Mouse (Mus musculus) lung, postnatal 0 days (tissue): Measurements from ENCODE around the gene Dhdh.

Source experiments
- CTCF ChIP-seq: IDR thresholded peaks from 2 replicates; pipeline ENCODE4 v1.5.1; 2016; ENCODE audit warnings: antibody characterized with exemption, mild to moderate bottlenecking
- EP300 ChIP-seq: IDR thresholded peaks from 2 replicates; pipeline ENCODE4 v1.6.1; 2016; ENCODE audit warnings: antibody characterized with exemption, mild to moderate bottlenecking, control low read depth

DNA sequence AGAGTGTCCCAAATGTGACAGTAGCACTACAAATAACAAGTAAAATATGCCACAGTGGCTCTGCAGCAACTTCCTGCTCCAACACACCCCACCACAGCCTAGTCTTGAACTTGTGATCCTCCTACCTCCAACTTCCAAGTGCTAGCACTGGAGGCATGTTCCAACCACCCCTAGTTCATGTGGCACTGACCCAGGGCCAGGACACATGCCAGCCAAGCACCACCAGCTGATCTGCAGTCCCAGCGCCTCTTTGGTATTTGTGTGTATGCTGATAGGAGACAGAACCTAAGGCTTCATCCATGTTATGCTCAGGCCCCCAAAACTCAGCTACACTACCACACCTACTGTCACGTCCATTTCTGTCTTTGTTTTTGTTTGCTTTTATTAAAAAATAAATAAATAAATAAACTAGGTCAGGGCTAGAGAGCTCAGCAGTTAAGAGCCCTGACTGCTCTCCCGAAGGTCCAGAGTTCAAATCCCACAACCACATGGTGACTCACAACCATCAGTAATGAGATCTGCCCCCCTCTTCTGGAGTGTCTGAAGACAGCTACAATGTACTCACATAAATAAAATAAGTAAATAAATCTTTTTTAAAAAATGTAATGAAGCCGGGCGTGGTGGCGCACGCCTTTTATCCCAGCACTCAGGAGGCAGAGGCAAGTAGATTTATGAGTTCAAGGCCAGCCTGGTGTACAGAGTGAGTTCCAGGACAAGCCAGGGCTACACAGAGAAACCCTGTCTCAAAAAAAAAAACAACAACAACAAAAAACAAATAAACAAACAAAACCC is 24.4 kb downstream of the Dhdh start:
- no peak for TF ChIP-seq CTCF
- TF ChIP-seq EP300, result no peak
